Mouse (Mus musculus) liver, embryonic 14.5 days (tissue): ENCODE results near the gene Tmem238.

ENCODE experiments used
- CTCF ChIP-seq: IDR thresholded peaks from 2 replicates; pipeline ENCODE4 v1.5.1; 2016; ENCODE audit warnings: antibody characterized with exemption, low read depth, control low read depth
- EP300 ChIP-seq: IDR thresholded peaks from 2 replicates; pipeline ENCODE4 v1.6.1; 2016; ENCODE audit warnings: antibody characterized with exemption, low read depth

GRCm38 (mm10) chr7:4739041-4739543, 50.4 kb downstream of the Tmem238 start:
- TF ChIP-seq CTCF = no peak
- no peak for TF ChIP-seq EP300
